Comparison of ENCODE assay signal across 10 mouse cellular contexts in the genomic region with DNA sequence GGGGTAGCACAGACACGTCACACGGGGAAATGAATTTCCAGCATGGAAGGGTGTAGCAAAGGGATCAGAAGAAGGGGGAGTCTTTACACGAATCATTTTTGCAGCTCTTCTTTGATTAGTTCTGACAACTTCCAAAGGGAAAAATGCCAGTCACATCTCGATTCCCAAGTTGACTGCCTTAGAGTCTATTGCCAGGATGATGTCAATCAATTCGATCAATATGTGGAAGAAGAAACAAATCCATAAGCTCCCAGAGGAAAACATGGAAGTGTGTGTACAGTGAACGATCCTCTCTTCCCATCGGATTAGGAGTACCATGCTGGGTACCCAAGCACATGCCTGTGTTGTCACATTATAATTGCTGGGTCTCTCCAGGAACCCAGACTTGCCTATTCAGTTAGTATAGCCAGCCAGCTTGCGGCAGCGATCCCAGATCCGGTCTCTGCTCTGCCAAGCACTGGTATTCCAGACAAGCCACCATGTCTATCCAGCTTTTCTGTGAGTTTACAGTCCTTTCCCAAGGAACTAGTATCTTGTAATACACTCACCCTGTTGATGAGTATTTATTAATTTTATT.
"Had no signal": no experiment of that assay in that cellular context is flagged by ENCODE, and none has a peak within 500 bp of the region (broad histone marks: within the 10 kb centered on the region; RNA-seq: fewer than 3 reads in every experiment).

No protein-coding gene starts in this region.

- H3K4me1 ChIP-seq: liver, embryonic 13.5 days had no signal

- H3K9me3 ChIP-seq: liver, embryonic 13.5 days had no signal

- H3K27ac ChIP-seq: kidney, postnatal 0 days; liver, embryonic 13.5 days had no signal

- H3K9ac ChIP-seq: liver, embryonic 13.5 days had no signal

- DNase-seq: kidney, postnatal 36 days; liver, embryonic 13.5 days; lung, adult 2 months; lung, postnatal 14 days; lung, postnatal 4 days; midbrain, embryonic 14.5 days; thymus, adult 18-20 months; thymus, postnatal 36 days had no signal

- H3K4me3 ChIP-seq: liver, embryonic 13.5 days had no signal

- H3K4me2 ChIP-seq: liver, embryonic 13.5 days; midbrain, embryonic 11.5 days had no signal

- H3K36me3 ChIP-seq: liver, embryonic 13.5 days had no signal
